Mouse (Mus musculus): ENCODE measurements around the gene Snx9. TPM values are rescaled to one million over a fixed set of nuclear protein-coding genes. Genes with fewer than 3 reads are reported as not detected.

Snx9 gene
- total RNA-seq, 1 experiment: 8.8 TPM

- Histone ChIP-seq H3K27ac (ENCODE audit: insufficient read depth, low read depth, low read length, poor library complexity, severe bottlenecking) (no peak overlapping the region), H3K4me1 (ENCODE audit: control insufficient read depth in 2 of 2, insufficient read depth in 2 of 2, low read length in 2 of 2, poor library complexity in 1 of 2) (no peaks in the 10 kb centered on the region), H3K36me3 (ENCODE audit: control insufficient read depth, insufficient read depth, low read length, poor library complexity, severe bottlenecking) (no peaks in the 10 kb centered on the region; the same call in 1 of the 2 replicates), H3K9me3 (ENCODE audit: control insufficient read depth, insufficient read depth, low read depth, low read length) (no peaks in the 10 kb centered on the region), H3K9ac (ENCODE audit: insufficient read depth, low read depth, low read length, poor library complexity, severe bottlenecking) (no peak overlapping the region), H3K4me3 (ENCODE audit: insufficient read depth in 1 of 2, low read depth in 1 of 2, low read length in 2 of 2, poor library complexity in 1 of 2, severe bottlenecking in 1 of 2) (no peak overlapping the region)
- no peak for DNase-seq (ENCODE audit: low read depth, low spot score)
- in situ Hi-C loops (cut with MboI; ENCODE audit: low sequenced_read_pairs in 2 of 2, unreplicated experiment in 2 of 2): no loop called here
- TF ChIP-seq ZC3H11A (IDR thresholded peaks at IDR 0.05; ENCODE audit: borderline replicate concordance, low read depth, low read length) (no peak), HCFC1 (IDR thresholded peaks at IDR 0.05; ENCODE audit: borderline replicate concordance, insufficient read depth, low read length) (no peak), MAFK (IDR thresholded peaks at IDR 0.05; ENCODE audit: insufficient read depth, low read depth, low read length) (no peak), ZNF384 (IDR thresholded peaks at IDR 0.05; ENCODE audit: low read depth, low read length) (no peak), CHD2 (IDR thresholded peaks at IDR 0.05; ENCODE audit: low read depth, low read length) (no peak)
Observed at GRCm38 (mm10) chr17:5929031-5929430, 87.9 kb downstream of the Snx9 start.

- TF ChIP-seq ZC3H11A (IDR thresholded peaks at IDR 0.05; ENCODE audit: borderline replicate concordance, low read depth, low read length) (no peak), HCFC1 (IDR thresholded peaks at IDR 0.05; ENCODE audit: borderline replicate concordance, insufficient read depth, low read length) (no peak), ZNF384 (IDR thresholded peaks at IDR 0.05; ENCODE audit: low read depth, low read length) (no peak), CHD2 (IDR thresholded peaks at IDR 0.05; ENCODE audit: low read depth, low read length) (no peak), MAFK (IDR thresholded peaks at IDR 0.05; ENCODE audit: insufficient read depth, low read depth, low read length) (no peak)
- no peak overlapping the region for H3K4me3 ChIP-seq (ENCODE audit: insufficient read depth in 1 of 2, low read depth in 1 of 2, low read length in 2 of 2, poor library complexity in 1 of 2, severe bottlenecking in 1 of 2)
- no peak overlapping the region for H3K27ac ChIP-seq (ENCODE audit: insufficient read depth, low read depth, low read length, poor library complexity, severe bottlenecking)
- no peaks in the 10 kb centered on the region for H3K36me3 ChIP-seq (ENCODE audit: control insufficient read depth, insufficient read depth, low read length, poor library complexity, severe bottlenecking)
- no peaks in the 10 kb centered on the region for H3K4me1 ChIP-seq (ENCODE audit: control insufficient read depth in 2 of 2, insufficient read depth in 2 of 2, low read length in 2 of 2, poor library complexity in 1 of 2)
- H3K9ac ChIP-seq (ENCODE audit: insufficient read depth, low read depth, low read length, poor library complexity, severe bottlenecking): no peak overlapping the region
- in situ Hi-C loops (cut with MboI; ENCODE audit: low sequenced_read_pairs in 2 of 2, unreplicated experiment in 2 of 2): no loop called here
- H3K9me3 ChIP-seq (ENCODE audit: control insufficient read depth, insufficient read depth, low read depth, low read length): no peaks in the 10 kb centered on the region
- DNase-seq (ENCODE audit: low read depth, low spot score): no peak
Observed at GRCm38 (mm10) chr17:5932161-5932560, 91.0 kb downstream of the Snx9 start.

GRCm38 (mm10) chr17:5934554-5935324 is 93.6 kb downstream of the Snx9 start:
- peak overlapping the region; percentile 13 to 59; a peak in 3 of 4 replicates for H3K4me3 ChIP-seq (ENCODE audit: insufficient read depth in 1 of 2, low read depth in 1 of 2, low read length in 2 of 2, poor library complexity in 1 of 2, severe bottlenecking in 1 of 2)
- H3K36me3 ChIP-seq (ENCODE audit: control insufficient read depth, insufficient read depth, low read length, poor library complexity, severe bottlenecking): no peaks in the 10 kb centered on the region
- no peak overlapping the region for H3K27ac ChIP-seq (ENCODE audit: insufficient read depth, low read depth, low read length, poor library complexity, severe bottlenecking)
- H3K4me1 ChIP-seq (ENCODE audit: control insufficient read depth in 2 of 2, insufficient read depth in 2 of 2, low read length in 2 of 2, poor library complexity in 1 of 2): no peaks in the 10 kb centered on the region
- no peaks in the 10 kb centered on the region for H3K9me3 ChIP-seq (ENCODE audit: control insufficient read depth, insufficient read depth, low read depth, low read length)
- no peak overlapping the region for H3K9ac ChIP-seq (ENCODE audit: insufficient read depth, low read depth, low read length, poor library complexity, severe bottlenecking)
- in situ Hi-C loops (cut with MboI; ENCODE audit: low sequenced_read_pairs in 2 of 2, unreplicated experiment in 2 of 2): no loop called here
- DNase-seq (ENCODE audit: low read depth, low spot score): peak; percentile 91
- peak; percentile 69 for TF ChIP-seq ZNF384 (IDR thresholded peaks at IDR 0.05; ENCODE audit: low read depth, low read length)
- no peak for TF ChIP-seq ZC3H11A (IDR thresholded peaks at IDR 0.05; ENCODE audit: borderline replicate concordance, low read depth, low read length)
- no peak for TF ChIP-seq HCFC1 (IDR thresholded peaks at IDR 0.05; ENCODE audit: borderline replicate concordance, insufficient read depth, low read length)
- TF ChIP-seq CHD2 (IDR thresholded peaks at IDR 0.05; ENCODE audit: low read depth, low read length): no peak
- no peak for TF ChIP-seq MAFK (IDR thresholded peaks at IDR 0.05; ENCODE audit: insufficient read depth, low read depth, low read length)

- DNase-seq (ENCODE audit: low read depth, low spot score): no peak
- Histone ChIP-seq H3K9me3 (ENCODE audit: control insufficient read depth, insufficient read depth, low read depth, low read length) (no peaks in the 10 kb centered on the region), H3K4me1 (ENCODE audit: control insufficient read depth in 2 of 2, insufficient read depth in 2 of 2, low read length in 2 of 2, poor library complexity in 1 of 2) (peaks cover 0 to 7% of the 10 kb centered on the region in 2 experiments; a peak in 1 of 4 replicates), H3K9ac (ENCODE audit: insufficient read depth, low read depth, low read length, poor library complexity, severe bottlenecking) (no peak overlapping the region), H3K27ac (ENCODE audit: insufficient read depth, low read depth, low read length, poor library complexity, severe bottlenecking) (no peak overlapping the region), H3K36me3 (ENCODE audit: control insufficient read depth, insufficient read depth, low read length, poor library complexity, severe bottlenecking) (no peaks in the 10 kb centered on the region), H3K4me3 (ENCODE audit: insufficient read depth in 1 of 2, low read depth in 1 of 2, low read length in 2 of 2, poor library complexity in 1 of 2, severe bottlenecking in 1 of 2) (no peak overlapping the region)
- no peak for TF ChIP-seq ZC3H11A (IDR thresholded peaks at IDR 0.05; ENCODE audit: borderline replicate concordance, low read depth, low read length)
- TF ChIP-seq ZNF384 (IDR thresholded peaks at IDR 0.05; ENCODE audit: low read depth, low read length): no peak
- TF ChIP-seq MAFK (IDR thresholded peaks at IDR 0.05; ENCODE audit: insufficient read depth, low read depth, low read length): no peak
- no peak for TF ChIP-seq HCFC1 (IDR thresholded peaks at IDR 0.05; ENCODE audit: borderline replicate concordance, insufficient read depth, low read length)
- no peak for TF ChIP-seq CHD2 (IDR thresholded peaks at IDR 0.05; ENCODE audit: low read depth, low read length)
- in situ Hi-C loops (cut with MboI; ENCODE audit: low sequenced_read_pairs in 2 of 2, unreplicated experiment in 2 of 2): no loop called here
Observed at GRCm38 (mm10) chr17:5935680-5936079, 94.6 kb downstream of the Snx9 start.

Data from ES-E14 (cell line).